Mouse (Mus musculus) left cerebral cortex, postnatal 4 days (tissue): ENCODE data around the gene Tbccd1. TPM values are rescaled to one million over a fixed set of nuclear protein-coding genes. Genes with fewer than 3 reads are reported as not detected.

Source experiments
- DNase-seq: peaks from one replicate; pipeline ENCODE4 v3.0.0-alpha.2; 2022
- intact Hi-C: fragments of 180-260 bp; cut with DNase I; formaldehyde crosslinking; loops from one replicate; pipeline ENCODE4 v1.15.1; 2025
- total RNA-seq, 2 experiments: library from RNA; stranded (reverse); gene quantifications; 2 replicates each; pipeline ENCODE4 v1.2.3; 2021

Tbccd1 gene
- 10 to 100 TPM; 10.9 to 11.8 TPM for total RNA-seq

- intact Hi-C loops, result no loop called here
These were observed at the start of gene Tbccd1, which contains the start of gene Dnajb11 for GRCm38 (mm10) chr16:22857431-22858113. TSS of gene Tbccd1 (minus strand) at chr16:22857669. TSS of gene Dnajb11 (plus strand) at chr16:22857845.

GRCm38 (mm10) chr16:22901326-22901725 is 43.9 kb upstream of the Tbccd1 start:
- intact Hi-C loops, result no loop called here
- no peak for DNase-seq

More at GRCm38 (mm10) chr16:22857431-22858113, at the start of gene Tbccd1, which contains the start of gene Dnajb11:
- DNase-seq, result peak; percentile 98

GRCm38 (mm10) chr16:22899866-22900570 is 42.5 kb upstream of the Tbccd1 start:
- intact Hi-C loops, result no loop called here
- no peak for DNase-seq

GRCm38 (mm10) chr16:22899346-22899745 is 41.9 kb upstream of the Tbccd1 start:
- DNase-seq, result no peak
- intact Hi-C loops, result no loop called here

GRCm38 (mm10) chr16:22896618-22897017 is 39.1 kb upstream of the Tbccd1 start:
- DNase-seq, result no peak
- intact Hi-C loops, result no loop called here

GRCm38 (mm10) chr16:22894095-22894494 is 36.6 kb upstream of the Tbccd1 start:
- intact Hi-C loops, result no loop called here
- DNase-seq, result no peak

- DNase-seq, result no peak
- intact Hi-C loops, result no loop called here
These were observed 34.3 kb upstream of the Tbccd1 start for GRCm38 (mm10) chr16:22891733-22892154.

GRCm38 (mm10) chr16:22890683-22891510 is 33.4 kb upstream of the Tbccd1 start, which contains the start of gene Ahsg:
TSS of gene Ahsg (plus strand) at chr16:22891277.
- DNase-seq, result no peak
- intact Hi-C loops, result no loop called here

- intact Hi-C loops, result no loop called here
These were observed 32.2 kb upstream of the Tbccd1 start for GRCm38 (mm10) chr16:22889716-22890115.

GRCm38 (mm10) chr16:22888835-22889234 is 31.4 kb upstream of the Tbccd1 start:
- intact Hi-C loops, result no loop called here

More at GRCm38 (mm10) chr16:22889716-22890115, 32.2 kb upstream of the Tbccd1 start:
- DNase-seq, result no peak

GRCm38 (mm10) chr16:22886726-22887125 is 29.3 kb upstream of the Tbccd1 start:
- no peak for DNase-seq
- intact Hi-C loops, result no loop called here

More at GRCm38 (mm10) chr16:22888835-22889234, 31.4 kb upstream of the Tbccd1 start:
- DNase-seq, result no peak

- DNase-seq, result no peak
- intact Hi-C loops, result no loop called here
These were observed 27.9 kb upstream of the Tbccd1 start for GRCm38 (mm10) chr16:22885356-22885755.

GRCm38 (mm10) chr16:22883441-22883840 is 26.0 kb upstream of the Tbccd1 start:
- no peak for DNase-seq
- intact Hi-C loops, result no loop called here

GRCm38 (mm10) chr16:22881487-22881886 is 24.0 kb upstream of the Tbccd1 start:
- DNase-seq, result no peak
- intact Hi-C loops, result no loop called here

GRCm38 (mm10) chr16:22880900-22881299 is 23.4 kb upstream of the Tbccd1 start:
- intact Hi-C loops, result no loop called here
- peak; percentile 32 for DNase-seq

- DNase-seq, result no peak
- intact Hi-C loops, result loop anchor here (5.0 kb wide), 2 partner anchors 167 to 257 kb away; no protein-coding TSS in a partner anchor
These were observed 22.6 kb upstream of the Tbccd1 start for GRCm38 (mm10) chr16:22879945-22880595.

- no peak for DNase-seq
- intact Hi-C loops, result loop anchor here (5.0 kb wide), 2 partner anchors 169 to 259 kb away; no protein-coding TSS in a partner anchor
These were observed 21.2 kb upstream of the Tbccd1 start for GRCm38 (mm10) chr16:22878716-22879115.

- DNase-seq, result peak; percentile 59
- intact Hi-C loops, result loop anchor here (5.0 kb wide), 2 partner anchors 169 to 259 kb away; no protein-coding TSS in a partner anchor
These were observed 20.4 kb upstream of the Tbccd1 start for GRCm38 (mm10) chr16:22877660-22878390.
